ENCODE assay signal across 14 mouse cellular contexts in genomic region chr2:51192319-51192718, GRCm38 (mm10). TPM values are rescaled to one million over a fixed set of nuclear protein-coding genes. Genes with fewer than 3 reads are reported as not detected.
DNase-seq lines count a peak whose midpoint lies in the region; ATAC-seq and TF ChIP-seq lines count a peak whose summit lies in the region.
"Had no signal": no experiment of that assay in that cellular context is flagged by ENCODE, and none has a peak within 500 bp of the region (broad histone marks: within the 10 kb centered on the region; RNA-seq: fewer than 3 reads in every experiment).

No protein-coding gene starts in this region.

- WGBS in lung, embryonic 14.5 days = 51% methylated on average over 2 of the region's 2 CpGs

- H3K27ac ChIP-seq in lung, embryonic 14.5 days (ENCODE audit: low read depth) = no peak overlapping the region
- H3K27ac ChIP-seq in ES-E14 (ENCODE audit: insufficient read depth, low read depth, low read length, poor library complexity, severe bottlenecking) = no peak overlapping the region
- H3K27ac ChIP-seq: forebrain, embryonic 12.5 days; limb, embryonic 13.5 days had no signal

- DNase-seq in heart, postnatal 10 days = peak; percentile 3 to 9
- no peak for DNase-seq in heart, adult 8-10 months (ENCODE audit: low spot score)
- peak; percentile 39 for DNase-seq in lung, embryonic 14.5 days
- no peak for DNase-seq in lung, adult 18-20 months
- DNase-seq in ES-E14 (ENCODE audit: low read depth, low spot score) (peak; percentile 40), MN1 (ENCODE audit: low spot score) (no peak)
- DNase-seq in kidney, postnatal 14 days = peak; percentile 4
- no peak for DNase-seq in urinary bladder, adult 18-20 months (ENCODE audit: low spot score in 2 of 2)
- DNase-seq: adrenal gland, postnatal 14 days; cerebellum, adult 11 months; gastrocnemius, postnatal 36 days had no signal

- no peaks in the 10 kb centered on the region for H3K27me3 ChIP-seq in lung, embryonic 14.5 days (ENCODE audit: insufficient read depth, low read length)
- H3K27me3 ChIP-seq: forebrain, embryonic 12.5 days; limb, embryonic 13.5 days; megakaryocyte, embryonic 14.5 days had no signal

- no peaks in the 10 kb centered on the region for H3K9me3 ChIP-seq in lung, embryonic 14.5 days (ENCODE audit: low read depth, low read length)
- H3K9me3 ChIP-seq in ES-E14 (ENCODE audit: control insufficient read depth, insufficient read depth, low read depth, low read length) = no peaks in the 10 kb centered on the region
- H3K9me3 ChIP-seq: forebrain, embryonic 12.5 days; limb, embryonic 13.5 days; megakaryocyte, embryonic 14.5 days had no signal

- no peak overlapping the region for H3K4me3 ChIP-seq in lung, embryonic 14.5 days (ENCODE audit: low read depth, low read length)
- no peak overlapping the region for H3K4me3 ChIP-seq in ES-E14 (ENCODE audit: insufficient read depth in 1 of 2, low read depth in 1 of 2, low read length in 2 of 2, poor library complexity in 1 of 2, severe bottlenecking in 1 of 2)
- H3K4me3 ChIP-seq: forebrain, embryonic 12.5 days; limb, embryonic 13.5 days; megakaryocyte, embryonic 14.5 days had no signal

- no peak overlapping the region for H3K9ac ChIP-seq in lung, embryonic 14.5 days
- H3K9ac ChIP-seq in ES-E14 (ENCODE audit: insufficient read depth, low read depth, low read length, poor library complexity, severe bottlenecking) = no peak overlapping the region
- H3K9ac ChIP-seq: forebrain, embryonic 12.5 days; limb, embryonic 13.5 days had no signal

- TF ChIP-seq CTCF in lung, embryonic 14.5 days (IDR thresholded peaks at IDR 0.05; ENCODE audit: low read depth) = peak; percentile 39

- no peaks in the 10 kb centered on the region for H3K4me1 ChIP-seq in lung, embryonic 14.5 days (ENCODE audit: insufficient read depth)
- no peaks in the 10 kb centered on the region for H3K4me1 ChIP-seq in ES-E14 (ENCODE audit: control insufficient read depth in 2 of 2, insufficient read depth in 2 of 2, low read length in 2 of 2, poor library complexity in 1 of 2)
- H3K4me1 ChIP-seq: forebrain, embryonic 12.5 days; limb, embryonic 13.5 days; megakaryocyte, embryonic 14.5 days had no signal

- in situ Hi-C loops in ES-E14 (cut with MboI; ENCODE audit: low sequenced_read_pairs in 2 of 2, unreplicated experiment in 2 of 2) = no loop called here

- ATAC-seq in lung, embryonic 14.5 days (ENCODE audit: insufficient read depth) = no peak

- intact Hi-C loops in heart, postnatal 10 days (cut with DNase I) = no loop called here

- H3K36me3 ChIP-seq in lung, embryonic 14.5 days (ENCODE audit: insufficient read depth) = no peaks in the 10 kb centered on the region
- no peaks in the 10 kb centered on the region for H3K36me3 ChIP-seq in ES-E14 (ENCODE audit: control insufficient read depth, insufficient read depth, low read length, poor library complexity, severe bottlenecking)
- H3K36me3 ChIP-seq: forebrain, embryonic 12.5 days; limb, embryonic 13.5 days had no signal

- H3K4me2 ChIP-seq in lung, embryonic 14.5 days = no peak overlapping the region
- H3K4me2 ChIP-seq: forebrain, embryonic 12.5 days; limb, embryonic 13.5 days had no signal

TF ChIP-seq in ES-E14, 5 proteins besides CTCF, POLR2A, EP300 and RAD21:
- TF ChIP-seq ZC3H11A (IDR thresholded peaks at IDR 0.05; ENCODE audit: borderline replicate concordance, low read depth, low read length) = peak; percentile 48; the same call in 1 of the 2 replicates
- TF ChIP-seq MAFK (IDR thresholded peaks at IDR 0.05; ENCODE audit: insufficient read depth, low read depth, low read length) = no peak
- no peak for TF ChIP-seq HCFC1 (IDR thresholded peaks at IDR 0.05; ENCODE audit: borderline replicate concordance, insufficient read depth, low read length)
- no peak for TF ChIP-seq ZNF384 (IDR thresholded peaks at IDR 0.05; ENCODE audit: low read depth, low read length)
TF ChIP-seq in ES-E14: peak in this region for 1.

RNA-seq across cellular contexts. Expression of gene Rnd3, which starts 43.4 kb away (rescaled TPM):
- total RNA-seq in heart, postnatal 10 days (2021) = 10 to 100 TPM; 24.6 to 28.1 TPM
- total RNA-seq in heart, adult 8-10 months (2022) = 10 to 100 TPM; 11.8 to 15.6 (median 15.0) TPM
- polyA plus RNA-seq in lung, embryonic 14.5 days (2014; fragmentation: Nextera tagmentation; extraction: Ambion mirVana) = 69.4 and 69.5 TPM in 2 replicates
- 15.5 and 28.8 TPM in 2 replicates for total RNA-seq in ES-E14 (2012; rRNA removed)

Comparison
In these comparisons a context has a peak if more than half of its experiments do, and no peak if none do; other contexts are left out.
1. DNase-seq: peak in heart, postnatal 10 days (2 of 2), lung, embryonic 14.5 days (single experiment), ES-E14 (single experiment) and kidney, postnatal 14 days (single experiment); none in heart, adult 8-10 months (single experiment), lung, adult 18-20 months (0 of 2), urinary bladder, adult 18-20 months (0 of 2) and MN1 (single experiment).